Mouse (Mus musculus): ENCODE data around the gene E330009J07Rik. TPM values are rescaled to one million over a fixed set of nuclear protein-coding genes. Genes with fewer than 3 reads are reported as not detected.

Gene E330009J07Rik
- total RNA-seq, 2 experiments from 2014 or later = 57.2 to 65.2 TPM

GRCm38 (mm10) chr6:40441276-40441675, 5.3 kb upstream of the E330009J07Rik start:
- intact Hi-C loops (cut with DNase I) = no loop called here
- no peak for DNase-seq (ENCODE audit: extremely low spot score in 1 of 2, low spot score in 2 of 2)
- H3K4me3 ChIP-seq = no peak overlapping the region
- no peak for TF ChIP-seq CTCF (IDR thresholded peaks at IDR 0.05)
- no peak overlapping the region for H3K27ac ChIP-seq

- intact Hi-C loops (cut with DNase I) = loop anchor here (2.0 kb wide), 1 partner anchor 31 kb away; the partner anchor contains the start of gene Ssbp1
- TF ChIP-seq CTCF (IDR thresholded peaks at IDR 0.05) = no peak
- DNase-seq (ENCODE audit: extremely low spot score in 1 of 2, low spot score in 2 of 2) = no peak
- Histone ChIP-seq H3K4me3 (no peak overlapping the region), H3K27ac (no peak overlapping the region)
Measured at GRCm38 (mm10) chr6:40439731-40440130, 3.8 kb upstream of the E330009J07Rik start.

GRCm38 (mm10) chr6:40438936-40439335, 3.0 kb upstream of the E330009J07Rik start, which contains the start of gene Wee2:
Gene Wee2, plus strand, starts transcription at chr6:40439088.
- no peak within 1 kb of the TSS for H3K4me3 ChIP-seq
- no peak for DNase-seq (ENCODE audit: extremely low spot score in 1 of 2, low spot score in 2 of 2)
- no peak for TF ChIP-seq CTCF (IDR thresholded peaks at IDR 0.05)
- H3K27ac ChIP-seq = no peak within 1 kb of the TSS
- intact Hi-C loops (cut with DNase I) = loop anchor here (2.0 kb wide), 1 partner anchor 32 kb away; the partner anchor contains the start of gene Ssbp1

GRCm38 (mm10) chr6:40435151-40436046, 536 bp downstream of the E330009J07Rik start:
- H3K27ac ChIP-seq = peak overlapping the region; percentile 89
- peak overlapping the region; percentile 95 for H3K4me3 ChIP-seq
- intact Hi-C loops (cut with DNase I) = no loop called here
- no peak; the same call in 1 of the 2 replicates for TF ChIP-seq CTCF (IDR thresholded peaks at IDR 0.05)
- peak; percentile 73 to 76 for DNase-seq (ENCODE audit: extremely low spot score in 1 of 2, low spot score in 2 of 2)

- no peak for DNase-seq (ENCODE audit: extremely low spot score in 1 of 2, low spot score in 2 of 2)
- no peak for TF ChIP-seq CTCF (IDR thresholded peaks at IDR 0.05)
- Histone ChIP-seq H3K4me3 (peak overlapping the region; percentile 95), H3K27ac (peak overlapping the region; percentile 89)
- intact Hi-C loops (cut with DNase I) = no loop called here
Measured at GRCm38 (mm10) chr6:40434697-40435096, 1.2 kb downstream of the E330009J07Rik start.

GRCm38 (mm10) chr6:40432346-40433275, 3.3 kb downstream of the E330009J07Rik start:
- Histone ChIP-seq H3K27ac (peak overlapping the region; percentile 63), H3K4me3 (no peak overlapping the region)
- intact Hi-C loops (cut with DNase I) = no loop called here
- TF ChIP-seq CTCF (IDR thresholded peaks at IDR 0.05) = no peak
- DNase-seq (ENCODE audit: extremely low spot score in 1 of 2, low spot score in 2 of 2) = peak; percentile 39

- DNase-seq (ENCODE audit: extremely low spot score in 1 of 2, low spot score in 2 of 2) = no peak
- intact Hi-C loops (cut with DNase I) = no loop called here
- H3K4me3 ChIP-seq = no peak overlapping the region
- no peak for TF ChIP-seq CTCF (IDR thresholded peaks at IDR 0.05)
- H3K27ac ChIP-seq = no peak overlapping the region
Measured at GRCm38 (mm10) chr6:40431812-40432211, 4.1 kb downstream of the E330009J07Rik start.

- Histone ChIP-seq H3K4me3 (no peak overlapping the region), H3K27ac (peak overlapping the region; percentile 7; the same call in 1 of the 2 replicates)
- intact Hi-C loops (cut with DNase I) = no loop called here
Measured at GRCm38 (mm10) chr6:40431356-40431755, 4.6 kb downstream of the E330009J07Rik start.

GRCm38 (mm10) chr6:40430878-40431277, 5.1 kb downstream of the E330009J07Rik start:
- no peak overlapping the region; the same call in 1 of the 2 replicates for H3K27ac ChIP-seq
- intact Hi-C loops (cut with DNase I) = no loop called here
- TF ChIP-seq CTCF (IDR thresholded peaks at IDR 0.05) = no peak
- DNase-seq (ENCODE audit: extremely low spot score in 1 of 2, low spot score in 2 of 2) = no peak
- H3K4me3 ChIP-seq = no peak overlapping the region

More at GRCm38 (mm10) chr6:40431356-40431755, 4.6 kb downstream of the E330009J07Rik start:
- TF ChIP-seq CTCF (IDR thresholded peaks at IDR 0.05) = no peak
- DNase-seq (ENCODE audit: extremely low spot score in 1 of 2, low spot score in 2 of 2) = no peak

GRCm38 (mm10) chr6:40430251-40430650, 5.7 kb downstream of the E330009J07Rik start:
- Histone ChIP-seq H3K4me3 (no peak overlapping the region), H3K27ac (no peak overlapping the region)
- DNase-seq (ENCODE audit: extremely low spot score in 1 of 2, low spot score in 2 of 2) = no peak
- TF ChIP-seq CTCF (IDR thresholded peaks at IDR 0.05) = no peak
- intact Hi-C loops (cut with DNase I) = no loop called here

- TF ChIP-seq CTCF (IDR thresholded peaks at IDR 0.05) = no peak
- Histone ChIP-seq H3K4me3 (no peak overlapping the region), H3K27ac (no peak overlapping the region)
- intact Hi-C loops (cut with DNase I) = no loop called here
- no peak for DNase-seq (ENCODE audit: extremely low spot score in 1 of 2, low spot score in 2 of 2)
Measured at GRCm38 (mm10) chr6:40429521-40429931, 6.4 kb downstream of the E330009J07Rik start.
